Mouse (Mus musculus) lung, postnatal 36 days (tissue): ENCODE results near the gene Zfhx2.
"Not testable (repeated sequence)": the region's sequence is repeated elsewhere in the genome, so short reads cannot be mapped to it uniquely, and the experiment has no call there.

Experiments
- DNase-seq: peaks from one replicate; pipeline ENCODE4 v3.0.0; 2022; ENCODE audit warnings: mixed read lengths

Gene Zfhx2

DNA sequence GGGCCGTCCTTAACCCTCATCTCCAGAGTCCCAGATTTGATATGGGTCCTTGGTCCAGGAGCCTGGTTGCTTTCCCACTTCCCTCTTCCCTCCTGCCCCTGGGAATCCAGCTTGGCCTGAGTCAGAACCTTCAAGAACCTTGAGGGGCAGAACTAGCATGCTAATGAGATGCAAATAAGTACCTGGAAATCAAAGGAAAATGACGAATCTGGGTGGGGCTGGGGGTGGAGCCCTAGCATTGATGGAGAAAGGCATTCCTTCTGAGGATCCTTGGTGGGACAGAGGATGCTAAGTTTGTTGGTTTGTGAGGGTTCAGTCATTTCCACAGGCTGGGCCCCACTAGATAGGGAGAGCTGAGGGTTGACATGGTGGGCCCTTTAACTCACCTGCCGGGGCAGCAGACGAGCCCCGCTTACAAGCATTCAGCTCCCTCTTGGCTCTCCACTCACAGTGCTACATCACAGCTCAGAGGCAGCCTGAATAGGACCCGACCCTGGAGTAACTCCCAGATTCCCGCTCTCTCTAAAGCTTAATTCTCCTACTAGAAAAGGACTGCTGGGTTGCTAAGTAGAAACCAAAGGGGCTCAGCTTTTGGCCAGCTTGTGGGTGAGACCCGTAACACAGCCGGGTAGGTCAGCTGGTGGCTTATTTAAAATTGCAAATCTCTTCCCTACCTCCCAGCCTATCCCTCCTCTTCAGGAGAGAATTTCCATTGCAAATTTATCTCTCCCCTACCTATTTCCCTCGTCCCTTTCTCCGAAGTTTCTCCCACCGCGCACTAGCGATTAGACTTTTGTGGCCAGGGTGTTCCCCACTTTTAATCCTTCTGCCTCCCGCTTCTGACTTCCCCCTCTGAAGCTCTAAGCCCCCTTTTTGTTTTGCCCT is 14.4 kb downstream of the Zfhx2 start:
- DNase-seq, result no peak

DNA sequence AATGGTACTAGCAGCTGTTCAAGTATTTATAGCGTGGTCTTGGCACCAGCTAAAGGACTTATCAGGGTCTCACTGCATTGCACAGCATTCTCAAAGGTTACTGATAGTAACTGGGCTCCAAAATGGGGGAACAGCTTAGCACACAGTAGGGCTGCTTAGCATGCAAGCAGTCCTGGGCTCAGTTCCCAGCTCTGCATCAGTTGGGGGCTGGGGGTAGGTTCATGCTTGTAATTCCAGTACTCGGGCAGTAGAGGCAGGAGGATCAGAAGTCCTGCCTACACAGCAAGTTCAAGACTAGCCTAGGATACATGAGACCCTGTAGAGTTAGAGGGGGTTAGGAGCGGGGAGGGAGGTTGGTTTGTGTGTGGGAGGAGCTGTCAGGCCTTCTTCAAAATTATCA is 15.2 kb downstream of the Zfhx2 start:
- DNase-seq, result no peak

DNA sequence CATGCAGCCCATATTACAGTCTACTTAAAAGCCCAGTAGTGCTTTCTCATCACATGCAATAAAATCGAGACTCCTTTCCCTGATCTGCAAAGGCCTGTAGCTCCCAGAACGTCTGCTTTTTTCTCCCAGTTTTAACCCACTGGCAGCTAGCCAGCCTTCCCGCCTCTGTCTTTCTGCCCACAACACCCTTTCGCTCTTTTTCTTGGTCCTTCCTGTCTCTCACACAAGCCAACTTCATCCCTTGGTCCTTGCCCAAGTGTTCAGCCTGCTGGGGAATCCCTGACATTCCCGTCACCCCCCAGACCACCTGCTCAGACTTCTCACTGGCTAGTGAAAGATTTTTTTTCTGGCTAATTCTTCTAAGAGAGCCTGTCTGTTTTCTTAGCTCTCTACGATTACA is 15.9 kb downstream of the Zfhx2 start:
- no peak for DNase-seq

DNA sequence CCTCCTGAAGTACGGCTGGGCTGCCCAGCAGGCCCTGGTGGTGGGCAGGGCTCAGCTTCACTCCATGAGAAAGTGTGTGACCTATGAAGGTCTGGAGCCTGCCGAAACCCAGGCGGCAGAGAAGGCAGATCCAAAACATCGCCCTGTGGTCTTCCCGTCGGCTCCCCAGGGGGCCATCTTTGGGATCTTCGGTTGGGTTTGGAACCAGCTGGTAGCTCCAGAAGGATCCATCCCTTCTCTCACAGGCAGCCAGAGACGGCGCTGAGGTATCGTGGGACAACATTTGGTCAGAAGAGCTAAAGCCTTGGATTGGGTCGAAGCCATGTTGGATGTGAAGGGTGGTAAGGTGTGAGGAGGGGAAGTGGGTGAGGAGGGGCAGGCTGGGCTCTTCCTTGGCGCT is 17.7 kb downstream of the Zfhx2 start:
- no peak for DNase-seq

DNA sequence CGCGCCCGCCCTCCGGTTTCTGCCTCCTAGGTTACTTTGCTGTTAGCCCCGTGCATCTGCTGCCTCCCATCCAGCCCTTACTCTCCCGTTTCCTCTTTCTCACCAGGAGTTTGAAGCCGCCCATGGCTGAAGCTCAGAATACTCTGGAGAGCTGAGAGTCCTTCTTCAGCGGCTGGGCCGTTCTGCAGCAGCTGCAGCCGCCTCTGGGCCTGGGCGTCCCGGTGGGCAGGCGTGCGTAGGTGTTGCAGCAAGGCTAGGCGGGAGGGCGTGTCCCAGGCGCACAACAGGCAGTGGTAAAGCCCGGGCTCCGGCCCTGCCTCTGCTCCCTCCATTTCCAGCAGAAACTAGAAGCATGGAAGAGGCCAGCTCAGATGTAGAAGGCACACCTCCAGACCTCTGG is 20.4 kb downstream of the Zfhx2 start:
- DNase-seq, result no peak

DNA sequence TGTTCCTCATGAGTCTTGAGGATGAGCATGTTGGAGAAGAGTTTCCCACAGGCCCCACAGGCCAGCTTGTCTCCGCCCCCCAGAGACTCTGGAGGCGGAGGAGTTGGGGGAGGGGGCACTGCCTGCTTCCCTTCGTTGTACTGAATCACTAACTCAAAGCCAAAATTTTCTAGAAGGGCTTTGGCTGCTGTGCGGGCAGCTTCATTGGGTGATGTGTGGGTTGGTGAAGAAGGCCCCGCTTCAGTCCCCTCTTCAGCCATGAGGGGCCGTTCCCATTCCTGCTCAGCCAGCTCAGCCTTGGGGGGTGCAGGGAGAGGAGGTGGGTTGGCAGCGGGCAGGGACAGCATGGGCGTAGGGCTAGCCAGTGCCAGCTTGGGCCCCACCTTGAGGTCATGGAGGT is 26.1 kb downstream of the Zfhx2 start:
- DNase-seq, result no peak

DNA sequence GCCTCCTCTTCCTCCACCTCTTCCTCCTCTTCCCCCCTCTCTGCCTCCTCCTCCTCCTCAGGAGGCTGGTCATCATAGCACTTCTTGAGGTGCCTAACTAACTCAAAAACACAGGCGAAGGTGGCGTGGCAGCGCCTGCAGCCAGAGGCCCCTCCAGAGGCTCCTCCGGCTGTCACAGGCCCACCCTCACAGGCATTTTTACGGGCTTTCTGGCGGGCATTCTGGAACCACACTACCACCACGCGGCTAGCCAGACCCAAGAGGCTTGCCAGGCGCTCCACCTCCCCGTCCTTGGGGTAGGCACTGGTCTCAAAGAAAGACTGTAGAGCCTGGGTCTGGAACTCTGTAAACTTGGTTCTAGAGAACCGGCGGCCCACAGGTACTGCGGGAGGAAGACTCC is 26.7 kb downstream of the Zfhx2 start:
- no peak for DNase-seq

DNA sequence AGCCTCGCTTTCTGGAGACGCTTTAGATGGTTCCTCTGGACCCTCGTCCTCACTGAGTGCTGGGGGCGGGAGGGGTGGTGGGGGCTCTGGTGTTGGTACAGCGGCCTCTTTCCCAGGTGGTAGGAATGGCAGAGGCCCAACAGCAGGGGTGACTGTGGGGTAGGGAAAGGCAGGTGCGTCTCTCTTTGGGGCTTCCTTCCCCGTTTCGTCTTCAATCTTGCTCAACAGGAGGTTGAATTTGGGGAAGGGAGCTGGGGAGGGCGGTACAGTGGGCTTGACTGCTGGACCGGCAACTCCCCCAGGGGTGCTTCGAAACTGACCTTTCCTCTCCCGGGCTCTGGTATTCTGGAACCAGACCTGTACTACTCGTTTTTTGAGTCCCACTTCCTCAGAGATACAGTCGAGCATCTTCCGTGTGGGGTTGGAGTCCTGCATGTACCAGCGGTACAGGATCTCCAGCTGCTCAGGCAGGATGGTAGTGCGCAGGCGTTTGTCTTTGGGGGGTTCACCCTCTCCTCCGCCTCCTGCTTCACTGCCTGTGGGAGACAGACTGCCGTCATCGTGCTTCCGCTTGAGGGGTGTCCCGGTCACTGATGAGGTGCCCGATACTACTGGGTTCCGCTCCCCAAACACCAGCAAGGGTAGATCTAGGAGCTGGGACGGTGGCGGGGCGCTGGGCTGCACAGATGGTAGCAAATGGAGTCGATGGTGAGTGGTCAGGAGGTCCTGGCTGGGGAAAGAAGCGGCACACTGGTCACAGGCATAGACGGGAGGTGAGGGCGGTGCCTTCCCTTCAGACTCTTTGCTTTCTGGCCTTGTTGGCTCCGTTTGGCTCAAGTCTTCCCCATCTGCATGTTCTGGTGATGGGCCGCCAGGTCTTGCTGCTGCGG is 27.4 kb downstream of the Zfhx2 start:
- DNase-seq, result no peak

DNA sequence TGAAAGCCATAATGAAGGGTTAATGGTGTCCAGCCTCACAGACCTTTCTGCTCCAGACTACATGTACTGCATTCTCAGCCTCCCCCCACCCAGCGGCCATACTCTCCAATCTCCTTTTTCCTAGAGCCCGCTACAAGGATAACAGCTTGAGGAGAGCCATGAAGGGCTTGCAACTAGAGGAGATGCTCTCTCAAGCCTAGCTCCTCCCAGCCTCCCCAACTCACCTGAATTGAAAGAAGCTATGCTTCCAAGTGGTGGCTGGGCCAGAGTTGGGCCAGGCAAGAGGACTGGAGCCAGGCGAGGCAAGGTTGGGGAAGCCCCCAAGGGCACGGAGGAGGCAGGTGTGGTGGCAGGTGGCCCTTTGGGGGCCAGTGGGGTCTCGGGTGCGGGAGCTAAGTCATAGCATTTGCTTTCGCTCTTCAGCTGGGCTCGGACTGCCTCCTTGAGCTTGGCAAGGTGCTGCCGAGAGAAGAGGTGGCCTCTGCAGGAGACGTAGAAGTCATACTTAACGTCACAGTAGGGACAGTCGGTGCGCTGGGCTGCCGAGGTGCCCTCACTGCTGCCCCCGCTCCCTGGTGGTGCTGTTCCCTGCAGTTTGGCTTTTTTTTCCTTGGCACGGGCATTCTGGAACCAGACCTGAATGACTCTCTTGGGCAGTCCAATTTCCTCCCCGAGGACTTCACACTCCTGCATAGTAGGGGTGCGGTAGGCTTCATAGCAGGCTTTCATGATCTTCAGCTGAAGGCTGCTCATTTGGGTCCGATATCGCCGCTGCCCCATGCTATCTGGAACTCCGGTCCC is 28.3 kb downstream of the Zfhx2 start:
- DNase-seq, result no peak

DNA sequence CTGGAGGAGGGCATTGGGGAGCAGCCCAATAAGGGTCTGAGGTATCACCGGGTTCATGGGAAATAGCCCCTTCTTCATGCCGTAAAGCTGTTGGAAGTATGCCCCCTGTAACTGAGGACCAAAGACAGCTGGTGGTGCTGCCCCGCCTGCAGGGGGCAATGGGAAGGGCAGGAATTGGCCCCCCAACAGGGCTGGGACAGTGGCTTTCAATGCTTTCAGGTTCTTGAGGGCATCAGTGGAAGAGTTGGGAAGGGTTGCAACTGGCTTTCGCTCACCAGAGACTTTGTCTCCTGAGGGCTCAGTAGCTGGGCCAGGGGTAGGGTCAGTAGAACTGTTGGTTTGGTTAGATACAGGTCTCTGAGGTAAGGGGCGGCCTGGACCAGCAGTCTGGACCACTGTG is 29.0 kb downstream of the Zfhx2 start:
- no peak for DNase-seq

DNA sequence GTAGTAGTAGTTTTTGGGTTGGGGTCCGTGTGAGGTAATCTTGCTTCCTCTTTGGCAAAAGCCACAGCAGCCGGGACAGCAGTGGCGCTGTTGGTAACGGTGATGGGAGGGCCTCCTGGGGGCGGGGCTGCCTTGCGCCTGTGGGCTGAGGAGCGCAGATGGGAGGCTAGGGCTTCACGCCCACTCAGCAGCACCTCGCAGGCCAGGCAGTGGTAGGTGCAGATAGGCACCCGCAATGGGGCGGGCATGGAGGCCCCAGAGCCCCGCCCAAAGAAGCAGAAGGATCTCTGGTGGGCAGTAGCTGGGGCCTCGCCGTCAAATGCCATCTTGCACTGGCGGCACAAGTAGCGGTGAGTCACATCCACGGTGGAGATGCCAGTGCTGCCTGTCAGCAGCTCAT is 29.5 kb downstream of the Zfhx2 start:
- DNase-seq, result no peak

DNA sequence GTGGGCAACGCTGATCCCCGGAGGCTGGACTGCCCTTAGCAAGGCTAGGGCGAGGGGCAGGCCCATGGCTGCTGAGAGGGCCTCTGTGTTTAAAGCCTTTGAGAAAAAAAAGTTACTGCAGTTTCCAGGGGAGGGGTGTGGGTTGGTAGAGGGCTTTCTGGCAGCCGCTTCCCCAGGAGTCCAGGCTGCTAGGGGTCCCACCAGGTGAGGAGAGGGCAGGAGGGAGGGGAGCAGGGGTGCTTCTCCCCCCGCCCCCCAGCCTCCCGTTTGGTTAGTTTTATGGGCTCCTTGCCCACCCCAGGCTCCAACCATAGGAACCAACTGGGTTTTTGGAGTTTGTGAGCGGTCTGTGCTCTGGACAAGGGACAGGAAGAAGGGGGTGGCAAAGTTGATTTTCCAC is 30.3 kb downstream of the Zfhx2 start:
- DNase-seq, result no peak

DNA sequence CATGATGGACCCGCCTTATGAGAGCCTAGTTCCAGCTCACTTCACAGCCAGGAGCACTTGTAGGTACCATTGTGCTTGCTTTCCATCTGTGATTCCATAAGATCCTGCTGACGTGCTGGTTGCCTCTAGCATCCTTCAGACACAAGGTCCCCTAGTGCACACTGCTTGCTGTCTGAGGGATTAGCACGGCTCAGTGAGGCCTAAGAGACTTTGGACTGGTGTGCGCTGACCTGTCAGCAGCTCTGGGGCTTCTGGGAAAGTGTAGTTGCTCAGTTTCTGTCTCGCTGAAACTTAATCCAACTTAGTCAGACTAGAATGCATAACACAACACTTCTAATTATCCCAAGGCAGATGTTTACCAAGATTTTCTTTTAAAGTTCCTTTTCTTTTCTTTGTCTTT is 32.2 kb downstream of the Zfhx2 start:
- DNase-seq, result no peak

DNA sequence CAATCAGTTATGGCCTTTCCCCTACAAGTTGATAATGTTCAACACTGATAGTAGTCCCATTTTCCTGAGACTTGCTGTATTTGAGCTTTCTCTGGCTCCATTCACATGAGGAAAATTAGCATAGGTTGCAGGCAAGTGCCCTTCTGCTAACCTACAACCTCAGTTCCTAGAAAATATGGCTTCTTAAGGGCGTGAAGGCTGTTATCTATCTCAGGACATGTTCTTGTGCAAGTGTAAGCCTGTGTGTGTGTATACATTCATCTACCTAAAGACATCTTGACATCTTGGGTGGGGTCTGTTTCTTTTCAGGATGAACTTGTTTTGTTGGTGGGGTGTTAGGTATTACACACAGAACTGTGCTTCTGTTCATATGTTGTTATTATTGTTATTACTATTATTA is 33.1 kb downstream of the Zfhx2 start:
- no peak for DNase-seq

DNA sequence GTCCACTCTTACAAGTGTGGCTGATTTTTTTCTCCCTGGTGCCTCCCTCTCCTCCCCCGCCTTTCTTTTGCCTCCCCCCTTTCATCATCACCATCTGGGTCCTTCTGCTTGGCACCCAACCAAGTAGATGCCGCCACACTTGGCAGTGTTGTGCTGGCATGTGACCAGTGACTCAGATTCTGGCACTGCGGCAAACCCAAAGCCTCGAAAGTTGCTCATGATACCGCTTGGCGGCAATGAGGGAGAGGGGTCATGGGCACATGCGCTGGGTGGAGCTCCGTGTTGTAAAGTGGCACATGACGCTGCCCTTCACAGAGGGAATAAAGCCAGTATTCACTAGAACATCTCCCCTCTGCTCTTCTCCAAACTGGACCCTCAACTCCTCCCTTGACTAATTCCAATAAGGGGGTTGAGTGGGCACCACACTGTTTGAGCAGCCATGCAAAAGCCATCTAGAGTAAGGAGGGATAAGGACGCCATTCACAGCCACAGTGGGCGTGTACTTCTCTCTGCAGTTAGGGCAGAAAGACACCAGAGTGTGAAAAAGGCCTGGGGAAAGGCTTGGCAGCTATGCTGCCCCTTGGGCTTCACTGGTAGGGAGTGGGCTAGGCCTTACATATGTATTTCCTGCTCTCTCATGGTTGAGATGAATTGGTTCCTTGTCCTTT is 36.8 kb downstream of the Zfhx2 start:
- DNase-seq, result peak; percentile 45

DNA sequence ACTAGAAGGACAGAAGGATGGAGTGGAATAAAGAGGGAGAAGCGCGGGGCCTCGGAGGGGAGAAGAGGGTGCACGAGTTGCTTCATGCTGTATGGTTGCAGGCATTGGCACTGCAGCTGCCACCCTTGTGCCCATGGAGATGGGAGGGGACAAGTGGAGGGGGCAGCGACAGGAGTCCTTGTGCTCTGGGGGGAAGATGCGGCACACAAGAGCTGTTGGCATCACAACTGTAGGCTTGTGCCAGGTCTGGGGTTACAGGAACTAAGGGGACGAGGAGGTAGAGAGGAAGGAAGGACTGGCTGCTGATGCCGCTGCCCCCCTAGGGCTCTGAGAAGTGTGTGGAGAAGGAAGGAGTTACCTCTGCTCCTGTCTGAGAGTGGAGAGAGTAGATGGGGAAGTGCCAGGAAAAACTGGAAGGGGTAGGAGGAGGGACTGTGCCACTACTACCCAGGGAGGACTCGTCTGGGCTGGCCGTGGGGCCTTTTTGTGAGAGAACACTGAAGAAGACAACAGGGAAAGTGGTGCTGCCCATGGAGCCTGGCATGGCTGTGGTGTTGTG is 37.9 kb downstream of the Zfhx2 start:
- DNase-seq, result no peak

DNA sequence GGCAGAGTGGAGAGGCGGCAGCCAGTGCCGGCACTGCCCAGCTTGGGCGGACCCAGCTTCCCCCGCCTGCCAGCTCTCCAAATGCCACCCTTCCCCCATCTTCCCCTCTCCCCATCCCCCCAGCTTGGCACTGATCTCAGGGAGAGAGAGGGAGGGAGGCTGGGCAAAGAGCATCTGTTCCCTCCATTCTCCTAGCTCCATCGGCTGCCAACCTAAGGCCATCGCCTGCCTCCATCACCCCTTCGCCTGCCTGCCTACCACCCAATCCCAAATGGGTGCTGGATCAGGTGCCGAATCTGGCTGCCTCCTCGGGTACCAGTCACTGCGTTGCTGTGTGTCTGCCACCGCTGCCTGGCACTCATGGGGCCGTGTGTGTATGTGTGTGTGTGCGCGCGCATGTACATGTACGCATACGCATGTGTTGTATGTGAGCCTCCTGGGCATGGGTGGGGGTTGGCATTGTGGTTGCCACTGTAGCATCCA is 38.4 kb downstream of the Zfhx2 start:
- DNase-seq, result no peak

DNA sequence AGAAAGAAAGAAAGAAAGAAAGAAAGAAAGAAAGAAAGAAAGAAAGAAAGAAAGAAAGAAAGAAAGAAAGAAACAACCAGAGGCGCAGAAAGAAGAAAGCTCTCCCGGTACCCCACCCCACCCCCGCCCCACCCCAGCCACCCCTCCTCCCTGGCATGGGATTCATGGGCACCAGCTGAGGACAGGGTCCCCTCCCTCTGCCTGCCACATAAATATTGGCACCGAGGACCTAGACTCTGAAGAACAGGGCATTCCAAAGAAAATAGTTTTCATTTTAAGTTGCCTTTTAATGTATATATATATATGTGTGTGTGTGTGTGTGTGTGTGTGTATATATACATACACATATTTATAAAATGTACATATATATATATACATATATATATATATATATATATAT is 39.1 kb downstream of the Zfhx2 start:
- no peak for DNase-seq

DNA sequence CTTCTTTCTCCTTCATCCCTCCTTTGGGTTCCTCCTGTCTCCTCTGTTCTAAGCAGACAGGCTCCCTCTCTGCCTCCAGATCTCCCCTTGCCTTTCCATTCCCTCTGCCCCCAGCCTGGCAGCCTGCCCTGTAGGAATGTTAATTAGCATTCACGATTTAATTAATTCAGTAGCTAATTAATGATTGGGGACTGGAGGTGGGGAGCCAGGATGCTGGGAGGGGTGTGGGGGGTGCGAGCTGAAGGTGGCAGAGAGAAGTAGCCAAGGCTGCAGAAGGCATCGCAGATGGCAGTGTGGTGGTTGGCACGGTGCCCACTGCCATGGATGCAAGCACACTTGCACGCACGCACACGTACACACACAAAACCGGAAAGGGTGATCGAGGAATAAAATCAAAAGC is 39.6 kb downstream of the Zfhx2 start:
- DNase-seq, result peak; percentile 11

DNA sequence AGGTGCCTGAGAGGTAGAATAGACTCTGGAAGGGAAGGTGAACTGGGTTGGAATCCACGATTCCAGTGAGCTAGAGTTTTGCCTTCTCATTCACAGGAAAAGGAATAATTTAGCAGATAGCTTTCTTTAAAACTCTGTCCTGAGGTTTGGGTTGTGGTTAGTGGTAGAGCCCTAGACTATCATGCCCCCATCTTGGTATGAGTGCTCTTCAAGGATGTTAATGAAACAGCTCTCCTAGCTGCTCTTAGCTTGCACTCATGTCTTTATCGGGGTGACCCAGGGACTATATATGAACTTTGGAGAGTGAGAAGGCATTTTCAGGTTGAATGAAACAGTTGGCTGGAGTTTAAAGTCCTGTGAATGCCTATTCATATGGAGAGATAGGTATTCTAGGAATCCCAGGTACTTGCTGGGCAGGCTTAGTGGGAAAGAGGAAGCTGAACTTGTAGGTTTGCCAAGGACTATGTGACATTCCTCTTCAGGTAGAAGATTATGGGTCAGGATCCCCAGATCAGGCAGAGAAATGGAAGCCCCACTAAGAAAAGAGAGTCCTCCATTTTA is 44.1 kb downstream of the Zfhx2 start:
- DNase-seq, result no peak

DNA sequence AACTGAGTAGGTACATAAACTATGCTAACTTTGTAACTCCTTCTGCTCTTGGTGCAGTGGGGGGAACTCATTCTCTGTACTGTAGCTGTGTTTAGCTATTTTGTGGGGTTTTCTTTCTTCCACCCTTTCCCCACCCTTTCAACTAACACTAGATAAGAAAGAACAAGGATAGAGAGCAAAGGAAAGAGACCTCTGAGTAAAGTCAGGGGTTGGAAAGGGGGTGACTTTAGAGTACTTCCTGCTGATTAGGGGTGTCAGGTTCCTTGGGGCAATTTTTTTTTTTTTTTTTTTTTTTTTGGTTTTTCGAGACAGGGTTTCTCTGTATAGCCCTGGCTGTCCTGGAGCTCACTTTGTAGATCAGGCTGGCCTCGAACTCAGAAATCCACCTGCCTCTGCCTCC is 48.4 kb downstream of the Zfhx2 start:
- not testable (repeated sequence) for DNase-seq

DNA sequence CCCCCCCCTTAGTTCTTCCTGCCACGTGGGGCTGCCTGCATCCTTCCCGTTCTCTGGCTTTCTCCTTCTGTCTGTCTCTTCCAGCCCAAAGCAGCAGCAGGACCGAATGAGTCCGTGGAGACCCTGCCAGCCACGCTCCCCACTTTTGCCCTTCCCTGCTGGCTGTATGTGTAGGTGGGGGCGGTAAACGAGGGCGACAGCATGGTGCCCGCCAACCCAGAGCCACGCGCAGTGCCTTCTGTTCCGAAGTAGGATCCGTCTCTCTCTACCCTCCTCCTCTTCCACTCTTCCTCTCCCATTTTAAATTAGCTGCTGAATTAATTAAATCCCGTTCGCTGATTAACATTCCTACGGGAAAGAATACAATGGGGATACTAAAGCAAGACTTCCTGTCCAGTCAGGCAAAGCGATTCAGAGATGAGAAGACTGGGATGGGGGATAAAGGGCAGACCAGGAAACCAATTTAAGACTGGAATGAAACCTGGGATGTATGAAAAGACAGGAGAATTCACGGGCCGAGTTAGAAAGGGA is 59.4 kb downstream of the Zfhx2 start:
- DNase-seq, result no peak
